Mouse (Mus musculus): ENCODE results near the gene Hint1. TPM values are rescaled to one million over a fixed set of nuclear protein-coding genes. Genes with fewer than 3 reads are reported as not detected.

Hint1 gene
- polyA plus RNA-seq, 1 experiment, result 249 TPM

DNA sequence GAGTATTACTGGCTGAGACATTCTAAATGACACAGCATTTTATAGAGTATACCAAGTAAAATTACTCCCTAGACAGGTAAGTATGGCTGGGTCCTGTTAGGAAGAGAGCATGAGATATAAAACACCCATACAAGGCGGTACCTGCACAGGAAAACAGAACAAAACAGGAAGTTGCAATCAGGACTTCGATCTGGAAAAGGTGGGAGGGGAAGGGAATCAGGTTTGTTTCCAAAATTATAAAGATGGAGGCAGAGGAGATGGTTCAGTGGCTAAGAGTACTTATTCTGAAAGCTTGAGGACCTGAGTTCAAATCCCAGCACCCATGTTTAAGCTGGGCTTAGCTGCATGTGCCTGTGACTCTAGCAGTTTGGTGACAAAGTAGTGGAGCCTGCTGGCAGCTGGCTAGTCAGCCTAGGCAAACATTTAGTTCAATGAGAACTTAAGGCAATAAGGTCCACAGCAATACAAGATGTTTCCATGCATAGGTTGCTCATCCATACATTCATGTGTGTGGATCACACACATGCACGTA is 1.8 kb downstream of the Hint1 start:
- Histone ChIP-seq H3K4me1 (ENCODE audit: control insufficient read depth, insufficient read depth, low read length) (no peaks in the 10 kb centered on the region; the same call in 1 of the 2 replicates), H3K4me3 (replicated peaks; ENCODE audit: control insufficient read depth, low read depth, low read length) (no peak overlapping the region), H3K27ac (ENCODE audit: control insufficient read depth, insufficient read depth, low read depth, low read length, poor library complexity) (no peak overlapping the region)
- no peak for TF ChIP-seq CTCF (IDR thresholded peaks at IDR 0.05; ENCODE audit: control insufficient read depth, insufficient read depth, low read length)
- no peak for TF ChIP-seq POLR2A (IDR thresholded peaks at IDR 0.05; ENCODE audit: borderline replicate concordance, control insufficient read depth, low read depth, low read length)
- 48% methylated on average over 3 of the region's 3 CpGs for WGBS

DNA sequence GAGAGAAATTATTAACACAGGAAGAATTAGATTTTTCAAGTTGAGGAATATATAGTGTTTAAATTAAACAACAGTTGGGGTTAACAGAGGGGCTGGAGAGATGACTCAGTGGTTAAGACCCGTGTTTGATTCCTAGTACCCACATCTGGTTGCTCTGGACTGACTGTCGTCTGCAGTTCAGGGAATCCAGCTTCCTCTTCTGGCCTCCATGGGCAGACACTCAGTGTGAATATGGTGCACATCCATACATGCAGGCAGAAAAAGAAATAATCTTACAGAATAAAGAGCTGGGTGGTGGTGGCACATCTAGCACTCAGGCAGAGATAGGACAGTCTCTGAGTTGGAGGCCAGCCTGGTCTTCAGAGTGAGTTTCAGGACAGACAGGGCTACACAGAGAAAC is 2.3 kb downstream of the Hint1 start:
- Histone ChIP-seq H3K27ac (ENCODE audit: control insufficient read depth, insufficient read depth, low read depth, low read length, poor library complexity) (no peak overlapping the region), H3K4me1 (ENCODE audit: control insufficient read depth, insufficient read depth, low read length) (no peaks in the 10 kb centered on the region; the same call in 1 of the 2 replicates), H3K4me3 (replicated peaks; ENCODE audit: control insufficient read depth, low read depth, low read length) (no peak overlapping the region)
- no peak for TF ChIP-seq CTCF (IDR thresholded peaks at IDR 0.05; ENCODE audit: control insufficient read depth, insufficient read depth, low read length)
- TF ChIP-seq POLR2A (IDR thresholded peaks at IDR 0.05; ENCODE audit: borderline replicate concordance, control insufficient read depth, low read depth, low read length), result no peak
- 24% methylated on average over 2 of the region's 2 CpGs for WGBS

DNA sequence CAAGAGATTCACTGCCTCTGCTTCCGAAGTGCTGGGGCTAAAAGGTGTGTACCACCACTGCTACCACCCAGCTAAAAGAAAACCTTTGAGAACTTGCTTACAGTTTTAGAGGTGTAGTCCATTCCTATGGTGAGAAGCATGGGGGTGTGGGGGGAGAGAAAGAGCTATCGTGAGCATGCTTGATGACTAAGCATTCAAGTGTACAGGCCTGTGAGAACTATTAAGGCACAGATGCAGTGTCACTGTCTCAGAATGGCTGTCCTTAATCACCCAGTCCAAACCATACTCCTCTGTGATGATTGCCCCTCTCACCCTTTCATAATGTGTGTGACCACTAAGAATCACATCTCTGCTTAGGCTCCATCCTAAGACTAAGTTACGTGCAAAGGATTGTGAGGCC is 3.1 kb downstream of the Hint1 start:
- no peaks in the 10 kb centered on the region; the same call in 1 of the 2 replicates for H3K4me1 ChIP-seq (ENCODE audit: control insufficient read depth, insufficient read depth, low read length)
- H3K27ac ChIP-seq (ENCODE audit: control insufficient read depth, insufficient read depth, low read depth, low read length, poor library complexity), result no peak overlapping the region
- WGBS, result 71% methylated on average over 3 of the region's 3 CpGs
- TF ChIP-seq CTCF (IDR thresholded peaks at IDR 0.05; ENCODE audit: control insufficient read depth, insufficient read depth, low read length), result no peak
- no peak for TF ChIP-seq POLR2A (IDR thresholded peaks at IDR 0.05; ENCODE audit: borderline replicate concordance, control insufficient read depth, low read depth, low read length)
- H3K4me3 ChIP-seq (replicated peaks; ENCODE audit: control insufficient read depth, low read depth, low read length), result no peak overlapping the region

DNA sequence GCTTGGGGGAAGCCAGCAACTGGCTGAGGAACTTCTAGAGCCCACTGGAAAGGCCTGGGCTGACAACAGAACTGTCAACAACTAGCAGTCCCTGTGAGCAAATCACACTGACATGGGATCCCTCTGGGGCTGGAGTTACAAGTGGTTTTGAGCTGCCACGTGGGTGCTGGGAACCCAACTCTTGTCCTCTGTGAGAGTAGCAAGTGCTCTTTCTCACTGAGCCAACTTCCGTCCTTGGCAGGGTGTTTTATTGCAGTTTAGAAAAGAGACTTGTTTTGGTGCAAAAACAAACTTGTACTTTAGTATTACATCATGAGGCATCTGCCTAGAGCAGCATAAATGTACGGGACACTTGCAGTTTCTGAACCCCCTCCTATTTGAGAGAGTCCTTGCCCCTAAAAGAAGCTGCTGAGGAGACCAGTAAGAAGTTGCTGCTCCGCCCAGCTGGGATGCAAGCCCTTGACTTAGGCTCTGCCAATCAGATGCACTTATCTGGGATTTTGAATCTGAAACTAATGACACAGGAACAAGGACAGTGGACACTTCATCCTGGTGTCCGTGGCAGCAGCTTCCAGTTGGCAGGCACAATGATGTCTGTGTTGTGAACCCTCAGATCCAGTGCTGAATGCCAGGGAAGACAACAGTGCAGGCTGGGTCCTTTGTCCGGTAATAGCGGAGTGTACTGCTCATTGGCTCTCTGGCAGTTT is 5.8 kb downstream of the Hint1 start:
- no peaks in the 10 kb centered on the region; the same call in 1 of the 2 replicates for H3K4me1 ChIP-seq (ENCODE audit: control insufficient read depth, insufficient read depth, low read length)
- H3K4me3 ChIP-seq (replicated peaks; ENCODE audit: control insufficient read depth, low read depth, low read length), result no peak overlapping the region
- H3K27ac ChIP-seq (ENCODE audit: control insufficient read depth, insufficient read depth, low read depth, low read length, poor library complexity), result no peak overlapping the region
- no peak for TF ChIP-seq POLR2A (IDR thresholded peaks at IDR 0.05; ENCODE audit: borderline replicate concordance, control insufficient read depth, low read depth, low read length)
- no peak for TF ChIP-seq CTCF (IDR thresholded peaks at IDR 0.05; ENCODE audit: control insufficient read depth, insufficient read depth, low read length)
- WGBS, result 82% methylated on average over 7 of the region's 7 CpGs

DNA sequence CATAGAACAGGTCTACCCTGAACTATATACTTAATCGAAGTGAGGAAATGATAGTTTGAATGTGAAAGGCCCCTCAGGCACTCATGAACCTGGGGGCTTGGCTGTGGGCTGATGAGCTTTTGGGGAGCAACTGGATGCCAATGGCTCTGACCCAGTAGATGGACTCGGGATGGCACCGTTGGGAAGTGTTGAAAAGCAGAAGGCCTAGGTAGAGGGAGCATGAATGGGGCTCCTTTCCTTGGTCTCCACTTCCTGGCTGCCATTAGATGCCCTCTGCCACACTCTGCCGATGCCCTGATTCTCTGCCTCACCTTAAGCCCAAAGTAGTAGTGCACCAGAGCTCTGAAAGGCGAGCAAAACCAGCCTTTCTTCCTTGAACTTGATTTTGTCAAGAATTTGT is 9.8 kb downstream of the Hint1 start:
- Histone ChIP-seq H3K4me3 (replicated peaks; ENCODE audit: control insufficient read depth, low read depth, low read length) (no peak overlapping the region), H3K27ac (ENCODE audit: control insufficient read depth, insufficient read depth, low read depth, low read length, poor library complexity) (no peak overlapping the region), H3K4me1 (ENCODE audit: control insufficient read depth, insufficient read depth, low read length) (no peaks in the 10 kb centered on the region)
- 85% methylated on average over 5 of the region's 5 CpGs for WGBS
- TF ChIP-seq POLR2A (IDR thresholded peaks at IDR 0.05; ENCODE audit: borderline replicate concordance, control insufficient read depth, low read depth, low read length) (no peak), CTCF (IDR thresholded peaks at IDR 0.05; ENCODE audit: control insufficient read depth, insufficient read depth, low read length) (no peak)

DNA sequence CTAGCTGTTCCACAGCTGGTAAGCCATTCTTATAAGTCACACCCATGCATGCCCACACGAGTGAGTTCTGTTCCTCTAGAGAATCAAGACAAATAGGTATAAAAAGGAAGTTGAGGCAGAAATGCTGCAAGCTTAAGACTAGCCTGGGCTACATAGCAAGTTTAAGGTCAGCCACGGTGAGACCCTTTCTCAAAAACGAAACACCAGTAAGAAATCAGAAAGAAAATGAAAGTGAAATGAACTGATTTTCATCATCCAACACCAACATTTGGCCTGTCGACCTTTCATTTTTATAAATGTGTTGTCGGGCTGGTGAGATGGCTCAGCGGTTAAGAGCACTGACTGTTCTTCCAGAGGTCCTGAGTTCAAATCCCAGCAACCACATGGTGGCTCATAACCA is 12.7 kb downstream of the Hint1 start:
- 60% methylated on average over 6 of the region's 6 CpGs for WGBS
- Histone ChIP-seq H3K4me1 (ENCODE audit: control insufficient read depth, insufficient read depth, low read length) (peaks cover 3% of the 10 kb centered on the region; the same call in 1 of the 2 replicates), H3K4me3 (replicated peaks; ENCODE audit: control insufficient read depth, low read depth, low read length) (no peak overlapping the region), H3K27ac (ENCODE audit: control insufficient read depth, insufficient read depth, low read depth, low read length, poor library complexity) (no peak overlapping the region)
- TF ChIP-seq POLR2A (IDR thresholded peaks at IDR 0.05; ENCODE audit: borderline replicate concordance, control insufficient read depth, low read depth, low read length), result no peak

DNA sequence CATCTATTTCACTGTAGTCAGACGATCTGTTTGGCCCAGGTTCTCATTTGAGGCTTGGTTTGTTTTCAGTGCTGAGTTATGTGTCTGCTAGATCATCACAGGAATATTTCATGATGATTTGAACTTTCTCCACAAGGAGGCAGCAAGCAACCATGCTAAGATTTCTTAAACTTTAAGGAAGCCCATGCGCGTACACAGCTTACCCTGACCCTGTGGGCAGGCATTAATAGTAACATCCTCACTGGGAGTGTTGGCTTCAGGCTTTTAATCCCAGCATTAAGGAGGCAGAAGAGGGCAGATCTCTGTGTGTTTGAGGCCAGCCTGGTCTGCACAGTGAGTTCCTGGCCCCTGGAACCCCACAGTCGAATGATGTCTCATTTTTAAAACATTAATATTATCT is 13.3 kb downstream of the Hint1 start:
- peaks cover 5% of the 10 kb centered on the region; the same call in 1 of the 2 replicates for H3K4me1 ChIP-seq (ENCODE audit: control insufficient read depth, insufficient read depth, low read length)
- 20% methylated on average over 4 of the region's 4 CpGs for WGBS
- H3K27ac ChIP-seq (ENCODE audit: control insufficient read depth, insufficient read depth, low read depth, low read length, poor library complexity), result no peak overlapping the region
- H3K4me3 ChIP-seq (replicated peaks; ENCODE audit: control insufficient read depth, low read depth, low read length), result no peak overlapping the region
- TF ChIP-seq CTCF (IDR thresholded peaks at IDR 0.05; ENCODE audit: control insufficient read depth, insufficient read depth, low read length), result peak; percentile 56
- TF ChIP-seq POLR2A (IDR thresholded peaks at IDR 0.05; ENCODE audit: borderline replicate concordance, control insufficient read depth, low read depth, low read length), result no peak

DNA sequence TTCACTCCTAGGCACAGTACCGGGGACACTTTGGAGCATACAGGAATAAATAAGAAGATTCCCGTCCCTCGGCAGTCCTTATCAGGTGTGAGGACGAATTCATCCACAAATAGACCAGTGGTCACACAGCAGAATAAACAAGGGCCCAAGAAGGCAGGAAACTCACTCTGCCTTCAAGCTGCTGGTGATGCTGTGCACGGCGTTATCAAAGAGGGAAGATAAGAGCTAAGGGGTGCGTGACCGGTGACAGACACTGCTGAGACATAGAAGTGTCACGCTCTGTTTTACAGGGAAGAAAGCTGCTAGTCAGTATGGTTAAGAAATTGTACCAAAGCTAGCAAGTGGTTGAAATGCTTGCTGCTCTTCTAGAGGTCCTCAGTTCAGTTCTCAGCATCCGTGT is 13.7 kb downstream of the Hint1 start:
- peaks cover 5% of the 10 kb centered on the region; the same call in 1 of the 2 replicates for H3K4me1 ChIP-seq (ENCODE audit: control insufficient read depth, insufficient read depth, low read length)
- no peak overlapping the region for H3K27ac ChIP-seq (ENCODE audit: control insufficient read depth, insufficient read depth, low read depth, low read length, poor library complexity)
- TF ChIP-seq CTCF (IDR thresholded peaks at IDR 0.05; ENCODE audit: control insufficient read depth, insufficient read depth, low read length), result no peak
- no peak for TF ChIP-seq POLR2A (IDR thresholded peaks at IDR 0.05; ENCODE audit: borderline replicate concordance, control insufficient read depth, low read depth, low read length)
- no peak overlapping the region for H3K4me3 ChIP-seq (replicated peaks; ENCODE audit: control insufficient read depth, low read depth, low read length)
- 72% methylated on average over 10 of the region's 10 CpGs for WGBS
